Mouse (Mus musculus) heart, postnatal 0 days (tissue): ENCODE measurements at regions not wholly inside any gene's neighbourhood (a gene's known extent, or its start where the extent isn't known, plus 50 kb on each side); places are given as distances from the start of the nearest gene placed in this dataset.

ENCODE experiments used
- ATAC-seq: fragments of 200-750 bp; cut with Nextera tagmentation; 2 replicates; pipeline ENCODE4 v1.8.0; 2017; ENCODE audit warnings: low read depth, moderate number of reproducible peaks, moderate library complexity; ENCODE audit not compliant: insufficient read depth
- DNase-seq: peaks from one replicate; pipeline ENCODE4 v3.0.0-alpha.2; 2016; ENCODE audit warnings: low spot score
- H3K27ac ChIP-seq: fragments of 300-500 bp; sonication (generic); 2 replicates; pipeline ENCODE4 v1.5.1; 2014; ENCODE audit warnings: low read depth, mild to moderate bottlenecking
- H3K27me3 ChIP-seq: fragments of 300-500 bp; sonication (generic); 2 replicates; pipeline ENCODE4 v1.6.1; 2014; ENCODE audit warnings: low read length, mixed read lengths; ENCODE audit not compliant: control insufficient read depth, insufficient read depth
- H3K36me3 ChIP-seq: fragments of 300-500 bp; sonication (generic); replicated peaks from 2 replicates; pipeline ENCODE4 v1.6.1; 2014; ENCODE audit warnings: low read length, mixed read lengths; ENCODE audit not compliant: control insufficient read depth, insufficient read depth
- H3K4me1 ChIP-seq: fragments of 300-500 bp; sonication (generic); 2 replicates; pipeline ENCODE4 v1.6.1; 2014; ENCODE audit warnings: antibody characterized with exemption; ENCODE audit not compliant: control insufficient read depth, insufficient read depth
- H3K4me2 ChIP-seq: fragments of 300-500 bp; sonication (generic); 2 replicates; pipeline ENCODE4 v1.6.1; 2014; ENCODE audit warnings: low read depth, mild to moderate bottlenecking, low read length, moderate library complexity
- H3K4me3 ChIP-seq: fragments of 300-500 bp; sonication (generic); 2 replicates; pipeline ENCODE4 v1.5.1; 2014; ENCODE audit warnings: low read depth, low read length
- H3K9ac ChIP-seq: fragments of 300-500 bp; sonication (generic); replicated peaks from 2 replicates; pipeline ENCODE4 v1.6.1; 2014; ENCODE audit warnings: low read depth, low read length, mixed read lengths
- H3K9me3 ChIP-seq: fragments of 300-500 bp; sonication (generic); replicated peaks from 2 replicates; pipeline ENCODE4 v1.6.1; 2016; ENCODE audit warnings: low read length; ENCODE audit not compliant: control insufficient read depth
- CTCF ChIP-seq: IDR thresholded peaks from 2 replicates; pipeline ENCODE4 v1.5.1; 2016; ENCODE audit warnings: antibody characterized with exemption, control low read depth, low read depth
- EP300 ChIP-seq: IDR thresholded peaks from 2 replicates; pipeline ENCODE4 v1.6.1; 2016; ENCODE audit warnings: antibody characterized with exemption, low read depth
- WGBS: fragments of 180-500 bp; shearing (Covaris S2); extraction: QIAGEN DNeasy Blood & Tissue Kit; methylation state at CpG from one replicate; pipeline ENCODE4 v1.1.7; 2014; 5-methylcytosine and 5-hydroxymethylcytosine counted together

DNA sequence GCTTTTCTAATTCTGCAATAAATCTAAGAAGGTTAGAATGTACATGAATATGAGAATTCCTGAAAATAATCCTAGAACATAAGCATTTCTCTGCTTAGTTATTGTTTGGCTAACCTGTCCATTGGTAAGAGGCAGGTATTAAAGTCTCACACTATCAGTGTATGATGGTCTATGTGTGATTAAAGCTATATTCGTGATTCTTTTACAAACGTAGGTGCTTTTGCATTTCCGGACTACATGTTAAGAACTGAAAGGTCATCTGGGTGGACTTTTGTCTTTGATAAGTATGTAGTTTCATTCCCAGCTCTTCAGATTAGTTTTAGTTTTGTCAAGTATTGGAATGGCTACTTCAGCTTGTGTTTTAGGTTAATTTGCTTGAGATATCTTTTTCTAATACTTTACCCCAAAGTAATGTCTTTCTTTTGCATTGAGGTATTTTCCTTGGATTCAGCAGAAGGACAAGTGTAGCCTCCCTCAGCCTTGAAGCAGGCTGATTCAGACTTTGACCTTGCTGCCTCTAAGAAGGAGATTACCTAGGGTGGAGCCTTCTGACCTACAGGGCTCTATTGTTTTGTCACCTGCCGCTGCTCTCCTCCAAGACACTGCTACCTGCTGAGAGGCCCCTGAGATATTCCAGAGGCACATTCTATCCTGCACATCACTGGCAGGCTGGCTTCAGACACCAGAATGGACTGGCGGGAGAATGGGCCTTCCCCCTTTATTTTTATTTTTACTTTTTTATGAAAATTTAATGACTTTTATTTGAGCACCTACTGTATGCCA lies 148.7 kb upstream of the Foxg1 start:
- H3K9me3 ChIP-seq, result no peaks in the 10 kb centered on the region
- no peak overlapping the region for H3K9ac ChIP-seq
- H3K4me1 ChIP-seq, result no peaks in the 10 kb centered on the region
- no peak overlapping the region for H3K27ac ChIP-seq
- no peak overlapping the region for H3K4me2 ChIP-seq
- 70% methylated on average over 5 of the region's 5 CpGs for WGBS
- H3K4me3 ChIP-seq, result no peak overlapping the region
- TF ChIP-seq CTCF, result no peak
- no peak for TF ChIP-seq EP300
- no peaks in the 10 kb centered on the region for H3K36me3 ChIP-seq
- ATAC-seq (no peak), DNase-seq (no peak)
- no peaks in the 10 kb centered on the region for H3K27me3 ChIP-seq
